Mouse (Mus musculus) urinary bladder, postnatal 25 days (tissue): ENCODE measurements around the gene Aqp3.

Source experiments
- DNase-seq: peaks from one replicate; pipeline ENCODE4 v3.0.0; 2022; ENCODE audit warnings: low spot score

The Aqp3 gene

GRCm38 (mm10) chr4:41097871-41098576 is at the start of gene Aqp3:
Gene Aqp3, minus strand, starts transcription at chr4:41098183.
- DNase-seq = peak; percentile 77

- no peak for DNase-seq
Observed at GRCm38 (mm10) chr4:41142601-41143000, 44.6 kb upstream of the Aqp3 start.

GRCm38 (mm10) chr4:41140174-41140875 is 42.3 kb upstream of the Aqp3 start:
- DNase-seq = no peak

- no peak for DNase-seq
Observed at GRCm38 (mm10) chr4:41136811-41137210, 38.8 kb upstream of the Aqp3 start.

GRCm38 (mm10) chr4:41136454-41136805 is 38.4 kb upstream of the Aqp3 start:
- DNase-seq = no peak

GRCm38 (mm10) chr4:41135711-41136453 is 37.9 kb upstream of the Aqp3 start, which contains the start of gene Ube2r2:
Gene Ube2r2, plus strand, starts transcription at chr4:41135743.
- DNase-seq = peak; percentile 57

GRCm38 (mm10) chr4:41134935-41135710 is 37.1 kb upstream of the Aqp3 start:
- DNase-seq = peak; percentile 72

GRCm38 (mm10) chr4:41133529-41134291 is 35.7 kb upstream of the Aqp3 start:
- DNase-seq = no peak

GRCm38 (mm10) chr4:41132471-41132870 is 34.5 kb upstream of the Aqp3 start:
- no peak for DNase-seq

GRCm38 (mm10) chr4:41129836-41130235 is 31.9 kb upstream of the Aqp3 start:
- DNase-seq = no peak

- DNase-seq = peak; percentile 59
Observed at GRCm38 (mm10) chr4:41129406-41129805, 31.4 kb upstream of the Aqp3 start.

GRCm38 (mm10) chr4:41124180-41124951 is 26.4 kb upstream of the Aqp3 start, which contains the start of gene Nol6:
Gene Nol6, minus strand, starts transcription at chr4:41124455.
- DNase-seq = peak; percentile 91

- DNase-seq = peak; percentile 77
Observed at GRCm38 (mm10) chr4:41118706-41119292, 20.8 kb upstream of the Aqp3 start.

GRCm38 (mm10) chr4:41116817-41117216 is 18.8 kb upstream of the Aqp3 start:
- DNase-seq = no peak

- no peak for DNase-seq
Observed at GRCm38 (mm10) chr4:41115793-41116192, 17.8 kb upstream of the Aqp3 start.

- DNase-seq = no peak
Observed at GRCm38 (mm10) chr4:41115074-41115473, 17.1 kb upstream of the Aqp3 start.

- DNase-seq = no peak
Observed at GRCm38 (mm10) chr4:41114358-41115070, 16.5 kb upstream of the Aqp3 start.

- DNase-seq = no peak
Observed at GRCm38 (mm10) chr4:41108717-41109425, 10.9 kb upstream of the Aqp3 start.

- DNase-seq = no peak
Observed at GRCm38 (mm10) chr4:41107440-41107839, 9.5 kb upstream of the Aqp3 start.
